Mouse (Mus musculus) olfactory bulb, adult 2 months (tissue): Measurements from ENCODE around the gene Styxl1.

Experiments
- CTCF ChIP-seq: fragments of 200-500 bp; IDR thresholded peaks from 2 replicates; pipeline ENCODE4 v1.5.1; 2012; ENCODE audit warnings: low read depth, mild to moderate bottlenecking, low read length, moderate library complexity; ENCODE audit not compliant: insufficient read depth
- POLR2A ChIP-seq: fragments of 200-500 bp; IDR thresholded peaks from 2 replicates; pipeline ENCODE4 v1.6.1; 2012; ENCODE audit warnings: mild to moderate bottlenecking, low read depth, low read length, moderate library complexity; ENCODE audit not compliant: insufficient read depth

DNA sequence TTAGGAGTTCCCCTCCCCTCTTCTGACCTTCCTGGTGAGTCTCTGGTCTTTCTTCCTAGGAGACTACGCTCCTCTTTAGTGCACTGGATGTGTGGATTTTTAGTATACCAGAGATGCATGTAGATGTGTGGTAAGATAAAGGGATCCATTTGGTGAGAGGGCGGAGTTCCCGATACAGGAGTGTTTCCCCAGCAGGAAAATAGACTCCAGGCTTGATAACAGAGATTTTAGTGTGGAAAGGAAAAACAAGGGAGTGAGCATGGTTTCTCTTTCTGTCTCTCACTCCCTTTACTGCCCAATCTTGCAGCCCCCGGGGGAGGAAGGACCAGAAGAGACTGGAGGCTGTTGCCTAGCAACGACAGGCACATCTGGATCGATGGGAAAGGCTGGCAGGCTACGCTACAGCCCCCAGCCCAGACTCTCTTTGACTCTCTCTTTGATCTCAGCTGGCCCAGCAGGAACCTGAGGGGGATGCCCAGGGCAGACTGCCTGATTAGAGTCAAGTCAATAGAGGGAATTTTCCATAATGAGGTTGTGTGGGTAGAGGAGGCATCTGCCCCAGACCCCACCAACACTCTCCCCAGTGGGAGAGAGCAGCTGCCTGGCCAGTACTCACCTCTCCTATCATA, 44.2 kb upstream of the Styxl1 start:
- TF ChIP-seq CTCF (no peak), POLR2A (no peak)
